In the genomic region with DNA sequence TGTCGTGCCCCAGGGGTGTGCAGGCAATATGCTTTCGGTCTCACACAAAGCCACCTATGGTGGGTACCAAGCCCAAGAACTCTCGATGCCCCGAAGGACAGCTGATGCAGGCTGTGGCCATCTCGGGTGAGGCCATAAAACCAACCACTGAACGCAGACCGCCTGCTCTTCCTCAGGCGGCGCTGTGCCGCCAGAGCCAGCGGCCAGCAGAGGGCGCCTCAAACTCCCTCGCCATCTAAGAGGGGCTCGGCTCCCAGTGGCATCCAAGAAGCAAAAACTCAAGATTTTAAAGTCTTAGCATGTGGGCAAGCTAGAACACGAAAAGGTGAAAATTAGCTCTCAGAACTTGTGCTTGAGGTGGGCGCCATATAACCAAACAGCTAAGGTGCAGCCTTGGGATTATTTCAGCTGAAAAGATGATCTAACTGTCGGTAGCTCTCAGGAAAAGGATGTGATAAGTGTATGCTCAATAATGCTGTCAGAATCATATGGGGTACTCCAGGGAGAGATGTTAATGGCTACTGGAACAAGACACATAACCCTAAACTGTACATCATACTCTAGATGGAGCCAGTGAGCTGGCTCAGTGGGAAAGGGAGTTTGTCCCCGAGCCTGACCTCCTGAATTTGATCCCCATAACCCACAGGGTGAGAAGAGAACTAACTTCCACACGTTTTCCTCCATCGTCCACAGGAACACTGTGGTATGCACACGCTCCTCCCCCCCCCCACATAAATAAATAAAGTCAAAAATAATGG, we compare ENCODE assay signal across 8 mouse cellular contexts. TPM values are rescaled to one million over a fixed set of nuclear protein-coding genes. Genes with fewer than 3 reads are reported as not detected.
DNase-seq lines count a peak whose midpoint lies in the region; ATAC-seq and TF ChIP-seq lines count a peak whose summit lies in the region.

No protein-coding gene starts in this region.

- no peak overlapping the region; the same call in 1 of the 2 replicates for H3K4me2 ChIP-seq in forebrain, embryonic 11.5 days (ENCODE audit: low read depth, low read length, severe bottlenecking)
- H3K4me2 ChIP-seq in hindbrain, embryonic 15.5 days: peak overlapping the region; percentile 32
- peak overlapping the region; percentile 27; the same call in 1 of the 2 replicates for H3K4me2 ChIP-seq in limb, embryonic 15.5 days

- no peak overlapping the region for H3K4me3 ChIP-seq in spleen, adult 2 months (ENCODE audit: extremely low read depth, insufficient read depth, insufficient read length)
- no peak overlapping the region for H3K4me3 ChIP-seq in forebrain, embryonic 11.5 days (ENCODE audit: low read depth, low read length)
- H3K4me3 ChIP-seq in hindbrain, embryonic 15.5 days: no peak overlapping the region
- H3K4me3 ChIP-seq in limb, embryonic 15.5 days: peak overlapping the region; percentile 14; the same call in 1 of the 2 replicates

- peaks cover 3% of the 10 kb centered on the region for H3K27me3 ChIP-seq in spleen, adult 2 months (ENCODE audit: control insufficient read depth, insufficient read depth, low read length)
- no peaks in the 10 kb centered on the region for H3K27me3 ChIP-seq in forebrain, embryonic 11.5 days (ENCODE audit: control insufficient read depth, insufficient read depth, low read length)
- H3K27me3 ChIP-seq in hindbrain, embryonic 15.5 days: no peaks in the 10 kb centered on the region
- H3K27me3 ChIP-seq in limb, embryonic 15.5 days: peaks cover 48% of the 10 kb centered on the region

- no peak for ATAC-seq in forebrain, embryonic 11.5 days (replicated peaks; ENCODE audit: low FRiP score)
- ATAC-seq in hindbrain, embryonic 15.5 days (ENCODE audit: low FRiP score, low read depth): peak; percentile 5; the same call in 1 of the 2 replicates
- no peak for ATAC-seq in limb, embryonic 15.5 days (ENCODE audit: insufficient number of reproducible peaks, low FRiP score, low TSS enrichment, low read depth)

- no peak overlapping the region for H3K9ac ChIP-seq in forebrain, embryonic 11.5 days (ENCODE audit: low read length)
- H3K9ac ChIP-seq in hindbrain, embryonic 15.5 days: no peak overlapping the region
- no peak overlapping the region for H3K9ac ChIP-seq in limb, embryonic 15.5 days

- TF ChIP-seq CTCF in spleen, adult 2 months (IDR thresholded peaks at IDR 0.05; ENCODE audit: extremely low read depth, insufficient read depth, insufficient read length, insufficient replicate concordance): peak; percentile 79

- H3K4me1 ChIP-seq in spleen, adult 2 months (ENCODE audit: control insufficient read depth, insufficient read depth, insufficient read length): no peaks in the 10 kb centered on the region
- H3K4me1 ChIP-seq in forebrain, embryonic 11.5 days (replicated peaks; ENCODE audit: control insufficient read depth, insufficient read depth, low read length): peaks cover 5% of the 10 kb centered on the region; the same call in 1 of the 2 replicates
- peaks cover 30% of the 10 kb centered on the region for H3K4me1 ChIP-seq in hindbrain, embryonic 15.5 days (replicated peaks)
- peaks cover 12% of the 10 kb centered on the region for H3K4me1 ChIP-seq in limb, embryonic 15.5 days

- TF ChIP-seq POLR2A in spleen, adult 2 months (IDR thresholded peaks at IDR 0.05; ENCODE audit: low read depth, low read length): no peak

- peak in 1 of 2 experiments; percentile 31 for DNase-seq in spleen, adult 2 months (ENCODE audit: low read depth in 1 of 2, low spot score in 2 of 2)
- DNase-seq in spleen, adult 12 weeks (ENCODE audit: low spot score): no peak
- DNase-seq in c-Kit-positive CD71-positive TER-119-positive erythroid progenitor cells, embryonic 14.5 days (ENCODE audit: low spot score): peak; percentile 11
- DNase-seq in forebrain, embryonic 11.5 days (ENCODE audit: low spot score): peak; percentile 87
- peak; percentile 39 to 53 for DNase-seq in natural killer cell, adult 2 months (ENCODE audit: low spot score in 2 of 2)
- peak; percentile 28 to 38 for DNase-seq in thymus, postnatal 36 days

- 14% methylated on average over 21 of the region's 21 CpGs for WGBS in spleen, adult 2 months
- 15% methylated on average over 21 of the region's 21 CpGs for WGBS in forebrain, embryonic 11.5 days
- 14% methylated on average over 21 of the region's 21 CpGs for WGBS in hindbrain, embryonic 15.5 days
- 12% methylated on average over 21 of the region's 21 CpGs for WGBS in limb, embryonic 15.5 days

- H3K9me3 ChIP-seq in forebrain, embryonic 11.5 days (ENCODE audit: control insufficient read depth, low read length): no peaks in the 10 kb centered on the region
- H3K9me3 ChIP-seq in hindbrain, embryonic 15.5 days: no peaks in the 10 kb centered on the region
- H3K9me3 ChIP-seq in limb, embryonic 15.5 days: no peaks in the 10 kb centered on the region

- no peak overlapping the region for H3K27ac ChIP-seq in spleen, adult 2 months (ENCODE audit: insufficient read depth, low read length)
- H3K27ac ChIP-seq in forebrain, embryonic 11.5 days (ENCODE audit: low read depth, low read length): no peak overlapping the region
- no peak overlapping the region for H3K27ac ChIP-seq in hindbrain, embryonic 15.5 days (replicated peaks)
- no peak overlapping the region for H3K27ac ChIP-seq in limb, embryonic 15.5 days

- H3K36me3 ChIP-seq in spleen, adult 2 months (ENCODE audit: control insufficient read depth, insufficient read depth, low read length): no peaks in the 10 kb centered on the region
- no peaks in the 10 kb centered on the region for H3K36me3 ChIP-seq in forebrain, embryonic 11.5 days (ENCODE audit: control insufficient read depth, insufficient read depth, low read length)
- H3K36me3 ChIP-seq in hindbrain, embryonic 15.5 days: no peaks in the 10 kb centered on the region
- no peaks in the 10 kb centered on the region for H3K36me3 ChIP-seq in limb, embryonic 15.5 days

RNA-seq across cellular contexts. Expression of gene Zfp663, which starts 4.0 kb away (rescaled TPM):
- polyA plus RNA-seq in spleen, adult 2 months (2012; rRNA removed): 0.13 TPM in 1 of 2 replicates, not detected in the other
- 4.7 and 5.8 TPM in 2 replicates for polyA plus RNA-seq in forebrain, embryonic 11.5 days (2014; fragmentation: Nextera tagmentation; extraction: Ambion mirVana)
- polyA plus RNA-seq in hindbrain, embryonic 15.5 days (2015; fragmentation: Nextera tagmentation; extraction: Ambion mirVana): 5.8 and 8.3 TPM in 2 replicates
- 0.30 and 0.58 TPM in 2 replicates for polyA plus RNA-seq in limb, embryonic 15.5 days (2015; fragmentation: Nextera tagmentation; extraction: Ambion mirVana)

RNA-seq across cellular contexts. Expression of gene Zfp334, which starts 23.5 kb away (rescaled TPM):
- 0.39 and 0.47 TPM in 2 replicates for polyA plus RNA-seq in spleen, adult 2 months (2012; rRNA removed)
- 23.7 and 23.8 TPM in 2 replicates for polyA plus RNA-seq in forebrain, embryonic 11.5 days (2014; fragmentation: Nextera tagmentation; extraction: Ambion mirVana)
- 8.5 and 9.1 TPM in 2 replicates for polyA plus RNA-seq in hindbrain, embryonic 15.5 days (2015; fragmentation: Nextera tagmentation; extraction: Ambion mirVana)
- polyA plus RNA-seq in limb, embryonic 15.5 days (2015; fragmentation: Nextera tagmentation; extraction: Ambion mirVana): 5.1 and 6.6 TPM in 2 replicates

RNA-seq across cellular contexts. Expression of gene Ocstamp, which starts 35.7 kb away (rescaled TPM):
- 1.6 and 1.7 TPM in 2 replicates for polyA plus RNA-seq in spleen, adult 2 months (2012; rRNA removed)
- polyA plus RNA-seq in forebrain, embryonic 11.5 days (2014; fragmentation: Nextera tagmentation; extraction: Ambion mirVana): 0.07 and 0.09 TPM in 2 replicates
- 0.07 TPM in 1 of 2 replicates, not detected in the other for polyA plus RNA-seq in hindbrain, embryonic 15.5 days (2015; fragmentation: Nextera tagmentation; extraction: Ambion mirVana)
- polyA plus RNA-seq in limb, embryonic 15.5 days (2015; fragmentation: Nextera tagmentation; extraction: Ambion mirVana): 0.27 and 0.79 TPM in 2 replicates

RNA-seq across cellular contexts. Expression of gene Elmo2, which starts 38.2 kb away (rescaled TPM):
- polyA plus RNA-seq in spleen, adult 2 months (2012; rRNA removed): 62.3 and 91.0 TPM in 2 replicates
- 95.4 and 108 TPM in 2 replicates for polyA plus RNA-seq in forebrain, embryonic 11.5 days (2014; fragmentation: Nextera tagmentation; extraction: Ambion mirVana)
- polyA plus RNA-seq in hindbrain, embryonic 15.5 days (2015; fragmentation: Nextera tagmentation; extraction: Ambion mirVana): 94.3 and 101 TPM in 2 replicates
- polyA plus RNA-seq in limb, embryonic 15.5 days (2015; fragmentation: Nextera tagmentation; extraction: Ambion mirVana): 77.4 and 80.9 TPM in 2 replicates
